Mouse (Mus musculus) E14TG2a.4 (cell line): ENCODE data around the gene Jmjd4.

Experiments used
- H3K27me3 ChIP-seq: 2 replicates; pipeline ENCODE4 v1.6.1; 2014; ENCODE audit warnings: low read length, control low read depth; ENCODE audit not compliant: insufficient read depth
- H3K36me3 ChIP-seq: 2 replicates; pipeline ENCODE4 v1.6.1; 2014; ENCODE audit warnings: low read length, control low read depth; ENCODE audit not compliant: insufficient read depth
- H3K4me1 ChIP-seq: replicated peaks from 2 replicates; pipeline ENCODE4 v1.6.1; 2014; ENCODE audit warnings: low read depth, low read length, control low read depth
- H3K4me3 ChIP-seq: replicated peaks from 2 replicates; pipeline ENCODE4 v1.5.1; 2014; ENCODE audit warnings: mild to moderate bottlenecking, low read length
- H3K9me3 ChIP-seq: 2 replicates; pipeline ENCODE4 v1.6.1; 2014; ENCODE audit warnings: low read length, control low read depth
- CTCF ChIP-seq: conservative IDR thresholded peaks from 2 replicates; pipeline ENCODE4 v1.5.1; 2014; ENCODE audit warnings: low read length
- NANOG ChIP-seq: IDR thresholded peaks from 2 replicates; pipeline ENCODE4 v1.6.1; 2014; ENCODE audit warnings: borderline replicate concordance, low read length, mixed read lengths
- POU5F1 ChIP-seq: IDR thresholded peaks from 2 replicates; pipeline ENCODE4 v1.6.1; 2014; ENCODE audit warnings: low read length, borderline replicate concordance

The Jmjd4 gene

GRCm38 (mm10) chr11:59451086-59451485 is 1.2 kb downstream of the Jmjd4 start, which contains the start of gene Snap47:
Gene Snap47, minus strand, starts transcription at chr11:59451186.
- Histone ChIP-seq H3K27me3 (no peaks in the 10 kb centered on the region), H3K36me3 (peaks cover 68% of the 10 kb centered on the region), H3K4me1 (peaks cover 40% of the 10 kb centered on the region), H3K4me3 (peak within 1 kb of the TSS; percentile 95), H3K9me3 (no peaks in the 10 kb centered on the region)
- TF ChIP-seq NANOG, result no peak
- no peak for TF ChIP-seq POU5F1
- TF ChIP-seq CTCF, result no peak

DNA sequence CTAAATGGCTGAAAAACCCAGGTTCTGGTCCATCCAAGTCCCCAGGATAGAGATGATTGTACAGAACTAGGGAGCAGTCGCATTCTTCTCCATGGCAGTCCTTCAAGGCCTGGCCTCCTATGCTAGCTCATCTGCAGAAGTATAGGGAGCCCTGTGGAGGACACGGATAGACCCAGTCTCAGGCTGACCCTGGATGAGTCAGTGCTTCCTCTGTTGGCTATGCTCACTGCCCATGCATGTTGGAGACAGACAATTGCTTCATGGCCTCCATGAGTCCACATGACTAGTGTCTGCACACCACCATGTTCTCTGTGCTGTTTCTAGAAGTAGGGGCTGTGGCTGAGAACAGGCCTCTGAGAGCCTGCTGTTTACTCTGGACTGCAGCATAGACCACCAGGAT is 6.5 kb downstream of the Jmjd4 start:
- Histone ChIP-seq H3K4me1 (peaks cover 34% of the 10 kb centered on the region), H3K9me3 (no peaks in the 10 kb centered on the region), H3K27me3 (no peaks in the 10 kb centered on the region), H3K4me3 (no peak overlapping the region), H3K36me3 (peaks cover 90% of the 10 kb centered on the region)
- TF ChIP-seq CTCF, result no peak
- no peak for TF ChIP-seq NANOG
- no peak for TF ChIP-seq POU5F1

DNA sequence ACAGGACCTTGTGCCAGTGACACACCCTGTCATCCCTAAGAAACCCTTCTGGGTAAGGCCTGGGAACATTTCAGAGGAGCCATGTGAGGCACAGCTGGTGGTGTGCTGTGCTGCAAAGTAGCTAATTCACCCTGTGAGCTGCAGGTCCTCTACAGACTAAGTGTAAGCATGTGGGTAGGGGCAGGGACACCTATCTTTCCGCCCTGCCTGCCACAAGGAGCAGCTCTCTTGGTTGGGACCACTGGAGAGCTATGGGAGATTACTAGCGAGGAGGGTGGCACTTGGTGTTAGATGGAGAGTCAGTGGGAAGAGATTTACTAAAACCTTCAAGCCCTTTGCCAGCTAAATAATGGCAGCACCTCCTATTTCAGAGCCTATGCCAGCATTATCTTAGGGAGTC is 7.0 kb downstream of the Jmjd4 start:
- no peaks in the 10 kb centered on the region for H3K9me3 ChIP-seq
- H3K4me1 ChIP-seq, result peaks cover 29% of the 10 kb centered on the region
- TF ChIP-seq CTCF, result no peak
- no peak for TF ChIP-seq NANOG
- no peaks in the 10 kb centered on the region for H3K27me3 ChIP-seq
- no peak overlapping the region for H3K4me3 ChIP-seq
- peaks cover 87% of the 10 kb centered on the region for H3K36me3 ChIP-seq

GRCm38 (mm10) chr11:59458973-59459372 is 9.1 kb downstream of the Jmjd4 start:
- no peaks in the 10 kb centered on the region for H3K27me3 ChIP-seq
- H3K4me1 ChIP-seq, result peaks cover 29% of the 10 kb centered on the region
- no peak for TF ChIP-seq NANOG
- TF ChIP-seq POU5F1, result no peak
- no peak for TF ChIP-seq CTCF

GRCm38 (mm10) chr11:59460459-59460858 is 10.6 kb downstream of the Jmjd4 start:
- Histone ChIP-seq H3K9me3 (no peaks in the 10 kb centered on the region), H3K27me3 (no peaks in the 10 kb centered on the region)
- TF ChIP-seq CTCF, result no peak
- TF ChIP-seq NANOG, result no peak
- TF ChIP-seq POU5F1, result no peak

More at GRCm38 (mm10) chr11:59458973-59459372, 9.1 kb downstream of the Jmjd4 start:
- Histone ChIP-seq H3K4me3 (no peak overlapping the region), H3K36me3 (peaks cover 88% of the 10 kb centered on the region), H3K9me3 (no peaks in the 10 kb centered on the region)

DNA sequence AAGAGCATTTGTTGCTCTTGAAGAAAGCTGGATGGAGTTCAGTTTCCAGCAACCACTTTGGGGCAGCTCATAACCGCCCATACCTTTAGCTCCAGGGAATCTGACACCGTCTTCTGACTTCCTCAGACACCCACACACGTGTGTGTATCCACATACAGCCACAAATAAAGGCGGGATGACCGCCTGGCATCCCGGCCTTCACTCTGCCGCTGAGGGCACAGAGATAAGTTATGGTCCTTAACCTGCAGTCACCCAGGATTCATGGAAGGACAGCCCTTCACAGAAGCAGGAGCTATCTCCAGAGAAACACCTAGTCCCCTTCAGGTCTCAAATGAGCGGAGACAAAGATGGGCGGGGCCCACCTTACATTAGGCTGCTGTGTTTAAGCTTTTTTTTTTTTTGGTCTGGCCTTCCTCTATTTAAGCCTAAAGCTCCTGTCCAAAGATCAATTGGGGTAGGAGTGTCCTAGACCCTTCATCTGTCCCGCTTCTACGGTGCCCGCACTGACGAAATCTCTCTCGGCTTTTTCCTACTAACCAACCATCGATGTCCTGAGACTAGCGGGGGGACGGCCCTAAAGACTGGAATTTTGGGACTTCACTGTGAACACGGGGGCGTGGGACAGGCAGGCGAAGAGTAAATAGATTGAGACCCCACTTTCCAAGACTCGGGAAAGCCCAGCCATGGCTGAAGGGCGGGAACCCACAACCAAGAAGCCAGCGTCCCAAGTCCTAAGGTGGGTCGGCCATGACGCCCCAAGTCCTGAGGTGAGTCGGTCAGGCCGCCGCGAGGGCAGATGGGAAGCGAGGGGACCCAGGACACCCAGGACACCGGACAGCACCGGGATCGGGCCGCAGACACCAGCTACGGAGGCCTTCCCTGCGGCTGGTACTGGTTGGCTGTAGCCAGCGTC is 21.8 kb downstream of the Jmjd4 start:
- H3K9me3 ChIP-seq, result no peaks in the 10 kb centered on the region
- H3K36me3 ChIP-seq, result peaks cover 4% of the 10 kb centered on the region; the same call in 1 of the 2 replicates
- H3K27me3 ChIP-seq, result 0 out of 2 replicates have a peak, but pooled peaks cover 3% of the 10 kb centered on the region
- peaks cover 29% of the 10 kb centered on the region for H3K4me1 ChIP-seq
- H3K4me3 ChIP-seq, result peak overlapping the region; percentile 96
- TF ChIP-seq NANOG (no peak), CTCF (no peak), POU5F1 (no peak)

More at GRCm38 (mm10) chr11:59460459-59460858, 10.6 kb downstream of the Jmjd4 start:
- peaks cover 29% of the 10 kb centered on the region for H3K4me1 ChIP-seq
- H3K4me3 ChIP-seq, result no peak overlapping the region
- H3K36me3 ChIP-seq, result peaks cover 78% of the 10 kb centered on the region

DNA sequence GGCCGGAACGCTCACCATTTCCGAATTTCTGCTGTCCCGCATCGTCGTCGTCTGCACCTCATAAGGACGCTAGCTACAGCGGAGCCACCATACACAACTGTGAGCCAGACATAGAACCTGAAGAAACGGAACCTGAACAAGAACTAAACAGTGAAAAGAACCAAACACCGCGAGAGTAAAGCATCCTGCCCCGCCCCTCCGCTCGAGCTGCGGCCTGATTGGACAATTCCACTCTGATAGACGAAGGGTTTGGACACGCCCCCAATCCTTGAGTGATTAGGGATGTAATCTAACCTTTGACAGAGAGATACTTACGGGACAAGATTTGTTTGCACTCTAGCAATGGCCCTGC is 22.5 kb downstream of the Jmjd4 start, which contains the start of gene Zfp867:
TSS of gene Zfp867 (minus strand) at position 149 of the 352 bp plus-strand sequence.
- H3K36me3 ChIP-seq, result peaks cover 4% of the 10 kb centered on the region; the same call in 1 of the 2 replicates
- 0 out of 2 replicates have a peak, but pooled peaks cover 3% of the 10 kb centered on the region for H3K27me3 ChIP-seq
- H3K9me3 ChIP-seq, result no peaks in the 10 kb centered on the region
- TF ChIP-seq CTCF (no peak), POU5F1 (no peak), NANOG (no peak)
- peak within 1 kb of the TSS; percentile 96 for H3K4me3 ChIP-seq
- H3K4me1 ChIP-seq, result peaks cover 25% of the 10 kb centered on the region

DNA sequence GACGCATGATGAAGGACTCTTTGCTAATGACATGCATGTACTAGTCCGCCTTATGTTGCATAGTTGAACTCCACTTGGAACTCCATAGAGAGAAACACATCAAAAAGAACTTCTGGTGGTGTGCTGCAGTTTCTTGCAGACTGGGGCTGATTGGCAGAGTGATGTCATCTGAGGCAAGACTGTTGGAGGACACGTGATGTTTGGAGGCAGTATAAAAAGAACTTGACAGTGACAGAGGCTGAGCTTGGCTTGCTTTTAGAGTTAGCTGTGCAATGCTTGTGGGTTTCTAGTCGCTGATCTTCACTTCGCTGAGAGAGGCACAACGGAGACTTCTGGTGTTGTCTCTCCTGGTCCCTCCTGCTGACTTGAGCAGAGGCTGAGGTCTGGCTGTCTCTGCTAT is 27.4 kb downstream of the Jmjd4 start:
- Histone ChIP-seq H3K4me1 (peaks cover 7% of the 10 kb centered on the region; the same call in 1 of the 2 replicates), H3K4me3 (no peak overlapping the region), H3K36me3 (no peaks in the 10 kb centered on the region), H3K9me3 (no peaks in the 10 kb centered on the region), H3K27me3 (0 out of 2 replicates have a peak, but pooled peaks cover 3% of the 10 kb centered on the region)
- TF ChIP-seq NANOG, result no peak
- no peak for TF ChIP-seq CTCF
- TF ChIP-seq POU5F1, result no peak
